Mouse (Mus musculus) cerebellum, postnatal 4 days (tissue): ENCODE results near the gene Mef2c.

Experiments
- DNase-seq, 2 experiments: peaks; one replicate each; pipeline ENCODE4 v3.0.0; 2022; ENCODE audit warnings: low spot score in 2 of 2, mixed read lengths in 1 of 2

Gene Mef2c

GRCm38 (mm10) chr13:83707611-83708010 is 203.8 kb downstream of the Mef2c start:
- DNase-seq = no peak

- no peak for DNase-seq
These were observed 209.0 kb downstream of the Mef2c start for GRCm38 (mm10) chr13:83712778-83713380.

GRCm38 (mm10) chr13:83713661-83714291 is 209.9 kb downstream of the Mef2c start:
- DNase-seq = peak in 1 of 2 experiments; percentile 27

GRCm38 (mm10) chr13:83714466-83715307 is 210.9 kb downstream of the Mef2c start:
- DNase-seq = peak; percentile 95 to 97

GRCm38 (mm10) chr13:83715308-83715785 is 211.5 kb downstream of the Mef2c start:
- no peak for DNase-seq

GRCm38 (mm10) chr13:83715971-83716615 is 212.3 kb downstream of the Mef2c start:
- peak in 1 of 2 experiments; percentile 13 for DNase-seq
